Mouse (Mus musculus) activated CD4-positive, CD25-positive, alpha-beta regulatory T cell, adult 4 months (primary cell): ENCODE results near the gene Lama2. TPM values are rescaled to one million over a fixed set of nuclear protein-coding genes. Genes with fewer than 3 reads are reported as not detected.
"Not testable (repeated sequence)": the region's sequence is repeated elsewhere in the genome, so short reads cannot be mapped to it uniquely, and the experiment has no call there.

ENCODE experiments used
- ATAC-seq: one replicate; pipeline ENCODE4 v1.8.0; 2017
- polyA plus RNA-seq, 2 experiments: library from polyadenylated mRNA; unstranded; fragments of 100-300 nt; shearing (Covaris generic); gene quantifications; one replicate each; pipeline ENCODE4 v1.2.1; 2017

The Lama2 gene
- polyA plus RNA-seq, 2 experiments from 2014 or later = 0.46 TPM; not detected in 1

DNA sequence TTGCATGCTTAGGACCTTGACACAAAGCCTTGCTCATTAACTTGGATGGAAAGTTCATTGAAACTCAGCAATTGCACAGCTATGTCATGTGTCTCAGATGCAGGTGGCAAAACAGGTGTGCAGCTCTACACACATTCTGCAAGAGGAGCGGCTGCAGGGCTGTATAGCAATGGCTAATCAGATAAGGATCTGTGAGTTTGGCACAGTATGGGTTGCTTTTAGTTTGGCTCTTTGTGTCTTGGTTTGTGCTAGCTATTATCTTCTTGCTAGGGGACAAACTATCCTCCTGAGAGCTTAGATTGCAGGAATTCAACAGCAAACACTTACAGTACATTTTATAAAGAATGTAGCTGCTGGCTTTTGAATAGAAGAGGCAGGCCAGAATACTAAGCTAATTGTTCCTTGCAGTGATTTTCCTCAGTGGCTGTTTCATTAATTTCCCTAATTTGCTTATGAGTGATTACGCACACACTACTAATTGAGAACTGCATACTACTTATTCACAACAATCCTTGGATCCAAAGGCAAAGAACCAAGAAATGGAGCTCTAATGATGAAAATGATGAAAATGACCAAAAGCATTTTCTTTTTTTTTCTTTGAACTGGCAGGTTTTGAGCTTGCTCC lies 617.9 kb downstream of the Lama2 start:
- ATAC-seq = no peak

DNA sequence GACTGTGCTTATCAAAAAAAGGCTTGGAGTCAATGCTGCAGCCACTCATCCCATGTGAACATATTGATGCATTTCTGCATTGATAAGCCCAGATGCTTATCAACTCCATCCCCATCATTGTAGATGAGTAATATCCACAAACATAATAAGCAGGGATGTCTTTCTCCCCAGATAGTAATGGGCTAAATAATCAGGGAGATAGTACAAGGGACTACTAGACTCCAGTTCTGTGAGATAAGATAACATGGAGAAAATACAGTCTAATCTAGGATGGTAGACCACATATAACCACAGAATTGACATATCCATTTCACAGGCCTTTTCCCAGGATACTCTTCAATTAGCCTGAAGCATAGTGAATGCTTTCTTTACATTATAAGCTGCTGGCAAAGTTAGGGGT lies 622.9 kb downstream of the Lama2 start:
- no peak for ATAC-seq

DNA sequence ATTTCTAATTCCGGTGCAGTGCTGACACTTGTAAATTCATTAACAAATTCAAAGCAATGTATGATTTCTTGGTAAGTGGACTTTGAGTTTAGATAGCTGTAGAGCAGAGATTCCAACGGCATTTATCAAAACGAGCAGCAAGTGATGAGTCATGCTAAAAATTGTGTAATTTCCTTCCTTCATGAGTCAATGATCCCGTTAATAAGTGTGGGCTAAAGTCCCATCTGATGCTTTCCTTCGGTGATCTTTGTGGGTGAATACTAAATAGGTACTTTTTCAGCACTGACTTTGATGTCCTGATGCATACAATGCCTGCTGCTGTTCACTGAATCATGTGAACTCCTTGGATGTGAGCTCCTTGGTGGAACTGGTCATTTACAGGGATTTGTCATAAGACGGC lies 623.6 kb downstream of the Lama2 start:
- ATAC-seq = no peak

DNA sequence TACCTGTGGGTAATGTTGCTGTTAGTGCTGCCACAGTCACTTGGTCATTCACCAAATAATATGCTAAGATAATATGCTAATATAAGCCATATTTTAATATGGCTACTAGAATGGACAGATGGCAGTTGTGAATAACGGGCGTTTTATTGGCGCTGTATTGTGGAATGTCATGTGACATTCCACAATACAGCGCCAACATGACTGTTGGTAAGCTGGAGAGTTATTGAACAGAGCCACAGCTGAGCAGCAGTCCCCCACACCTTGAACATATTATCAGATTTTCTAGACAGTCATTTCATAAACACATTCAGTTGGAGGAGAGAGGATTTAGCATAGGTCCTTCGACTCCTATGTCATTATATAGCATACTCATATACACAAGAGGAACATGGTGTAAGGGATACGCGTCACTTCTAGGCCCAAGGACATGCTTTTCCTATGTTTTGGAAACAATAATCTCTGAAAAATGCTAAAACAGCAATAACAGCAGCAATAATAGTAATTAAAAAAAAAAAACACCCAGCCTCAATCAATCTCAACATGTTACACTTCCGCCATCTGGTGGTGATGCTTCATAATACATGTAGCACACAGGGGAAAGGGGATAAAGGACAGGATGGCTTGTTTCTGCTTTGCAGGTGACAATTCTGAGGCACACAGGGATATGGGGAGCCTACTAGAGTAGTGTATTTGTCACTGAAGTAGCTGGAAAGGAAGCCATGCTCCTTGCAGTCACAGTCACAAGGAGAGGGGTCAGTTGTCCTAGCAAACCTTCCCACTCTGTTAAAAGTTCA lies 624.2 kb downstream of the Lama2 start:
- peak; percentile 65 for ATAC-seq

DNA sequence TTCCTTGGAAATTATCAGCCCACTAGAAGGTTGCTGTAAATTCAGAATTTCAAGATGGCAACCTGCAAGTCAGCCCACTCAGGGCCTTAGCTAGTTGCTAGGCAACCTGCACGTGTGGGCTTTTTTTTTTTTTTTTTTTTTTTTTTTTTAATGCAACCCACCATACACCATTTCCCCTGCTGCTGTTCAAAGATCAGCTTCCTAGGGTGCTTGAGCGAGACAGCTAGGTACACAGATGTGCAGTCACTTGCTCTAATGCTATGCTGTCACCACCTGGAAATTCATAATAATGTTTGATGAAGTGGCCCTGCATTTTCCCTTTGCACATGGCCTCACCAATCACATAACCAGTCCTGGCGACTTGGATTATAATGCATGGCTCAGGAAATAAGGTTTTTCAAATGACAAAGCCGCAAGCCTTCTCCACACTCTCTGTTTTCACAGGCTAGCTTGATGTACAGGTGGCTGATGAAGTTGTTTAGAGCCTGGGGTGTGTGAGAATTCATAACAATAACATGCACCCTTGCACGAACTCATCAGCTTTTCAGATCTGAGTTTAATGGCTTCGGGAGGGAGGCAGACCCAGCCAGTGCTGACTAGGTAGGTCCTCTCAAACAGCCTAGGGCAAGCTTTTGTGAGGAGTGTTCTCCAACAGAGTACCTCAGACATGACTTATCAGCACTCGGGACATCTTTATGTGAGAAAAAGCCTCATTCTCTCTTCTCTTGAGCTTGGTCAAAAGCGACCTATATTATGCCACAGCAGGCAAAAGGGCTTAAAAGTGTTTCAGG lies 625.4 kb downstream of the Lama2 start:
- ATAC-seq = no peak

DNA sequence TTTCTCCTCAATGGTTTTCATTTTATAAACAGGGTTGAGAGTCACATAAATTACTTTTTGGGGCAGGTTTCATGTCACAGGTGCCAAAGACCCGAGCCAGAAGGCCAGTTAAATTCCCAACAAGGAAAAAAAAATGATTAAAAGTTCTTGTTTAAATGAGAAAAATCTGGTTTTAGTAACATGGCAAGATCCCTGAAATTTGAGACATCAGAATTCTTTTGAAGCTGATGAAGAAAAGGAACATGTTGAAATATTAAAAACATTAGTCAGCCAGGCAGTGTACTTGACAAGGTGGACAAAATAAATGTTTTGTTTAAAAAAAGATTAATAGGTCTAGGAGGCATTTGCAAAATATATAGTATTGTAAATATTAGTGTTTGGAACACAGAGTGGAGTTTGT lies 634.1 kb downstream of the Lama2 start:
- ATAC-seq = no peak

DNA sequence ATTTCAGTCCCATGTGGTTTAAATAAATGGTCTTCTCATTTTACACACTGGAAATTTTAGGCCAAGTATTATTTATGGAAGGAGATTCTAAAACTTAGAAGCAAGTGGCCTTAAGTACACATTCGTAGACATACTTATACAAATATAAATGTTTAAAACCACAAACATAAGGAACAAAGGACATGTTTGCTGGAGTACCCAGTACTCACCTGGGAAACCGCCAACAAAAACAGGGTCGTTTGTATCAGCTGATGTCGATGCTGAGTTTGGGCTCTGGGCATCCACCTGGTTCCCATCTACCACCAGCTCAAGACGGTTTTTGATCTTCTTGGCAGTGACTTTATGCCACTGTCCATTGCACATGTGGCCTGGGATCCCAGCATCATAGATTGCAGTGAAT lies 635.5 kb downstream of the Lama2 start:
- ATAC-seq = not testable (repeated sequence)

DNA sequence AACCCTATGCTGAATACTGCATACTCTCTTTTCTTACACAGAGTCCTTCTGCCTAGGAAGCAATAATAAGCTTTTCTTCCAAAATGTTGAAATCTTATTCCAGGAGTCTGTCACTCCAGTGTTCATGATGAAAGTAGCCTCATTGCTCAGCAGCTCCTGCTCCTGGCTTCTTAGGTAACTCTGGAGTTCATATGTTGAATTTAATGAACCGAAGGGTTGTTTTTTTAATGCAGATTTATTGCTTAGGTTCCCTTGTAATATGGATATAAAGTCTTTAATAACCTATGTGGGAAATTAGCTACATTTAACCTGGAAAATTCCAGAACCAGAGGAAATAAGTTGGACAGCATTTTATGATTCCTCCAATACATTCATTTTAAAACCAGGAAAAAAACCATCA lies 636.0 kb downstream of the Lama2 start:
- no peak for ATAC-seq

DNA sequence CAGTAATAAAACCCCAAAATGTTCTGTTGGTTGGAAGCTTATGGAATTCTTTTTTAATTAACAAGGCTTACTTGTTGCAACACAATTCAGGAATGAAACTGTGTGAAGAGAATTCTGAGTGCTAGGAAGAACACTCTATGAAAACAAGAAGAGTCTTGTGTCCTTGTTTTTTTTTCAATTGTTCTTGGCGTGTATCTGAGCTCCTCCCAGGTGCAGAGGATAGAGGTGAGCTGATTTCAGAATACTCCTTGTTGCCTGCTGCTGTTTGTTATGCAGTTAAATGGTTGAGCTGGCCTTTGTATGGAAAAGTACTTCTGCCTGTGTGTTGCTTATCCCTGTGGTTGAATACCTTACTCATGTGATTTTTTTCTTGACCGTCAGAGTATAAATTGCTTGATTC lies 636.9 kb downstream of the Lama2 start:
- no peak for ATAC-seq

DNA sequence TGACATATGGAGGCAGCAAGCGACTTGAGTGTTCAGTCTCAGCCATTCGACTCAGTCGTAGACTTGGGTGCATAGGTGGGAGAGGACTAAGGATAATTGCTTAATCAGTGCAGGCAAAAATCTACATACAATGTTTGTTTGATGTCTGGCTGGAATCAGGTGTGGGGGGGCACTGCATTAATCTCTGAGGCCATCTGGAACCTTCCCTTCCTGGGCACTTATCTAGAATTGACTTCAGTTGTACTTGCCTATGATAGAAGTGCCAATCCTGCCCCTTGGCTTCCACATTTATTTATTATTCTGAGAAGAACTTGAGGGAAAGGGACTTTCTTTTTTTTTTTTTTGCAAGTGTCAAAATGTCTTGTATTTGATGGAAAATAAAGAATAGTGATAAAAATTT lies 644.2 kb downstream of the Lama2 start:
- ATAC-seq = no peak

DNA sequence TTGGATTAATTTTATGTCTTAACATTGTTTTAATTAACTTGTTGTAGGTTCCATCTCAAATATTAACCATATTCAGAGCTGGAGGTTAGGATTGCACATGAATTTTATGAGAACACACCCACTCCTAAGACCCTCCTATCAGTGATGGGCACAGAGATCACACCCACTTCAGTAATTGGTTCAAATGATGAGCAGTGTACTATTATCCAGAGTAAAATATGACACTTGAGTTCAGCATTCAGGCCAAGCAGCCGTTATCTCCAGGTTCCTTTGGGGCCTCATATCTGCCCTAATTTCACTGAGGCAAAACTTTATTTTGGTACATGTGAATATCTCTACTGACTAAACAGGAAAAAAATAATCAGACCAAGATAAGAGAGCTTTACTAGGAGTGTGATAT lies 645.3 kb downstream of the Lama2 start:
- no peak for ATAC-seq

DNA sequence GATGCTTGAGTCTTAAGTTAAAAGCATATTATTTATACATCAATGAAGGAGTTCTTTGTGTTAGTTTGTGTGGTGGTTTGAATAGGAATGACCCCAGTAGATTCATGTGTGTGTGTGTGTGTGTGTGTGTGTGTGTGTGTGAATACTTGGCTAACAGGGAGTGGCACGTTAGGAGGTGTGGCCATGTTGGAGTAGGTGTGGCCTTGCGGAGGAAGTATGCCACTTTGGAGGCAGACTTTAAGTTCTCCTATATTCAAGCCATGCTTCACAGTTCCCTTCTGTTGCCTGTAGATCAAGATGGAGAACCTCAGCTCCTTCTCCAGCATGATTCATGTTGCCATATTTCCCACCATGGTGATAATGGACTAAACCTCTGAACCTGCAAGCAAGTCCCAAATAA lies 646.0 kb downstream of the Lama2 start:
- no peak for ATAC-seq

DNA sequence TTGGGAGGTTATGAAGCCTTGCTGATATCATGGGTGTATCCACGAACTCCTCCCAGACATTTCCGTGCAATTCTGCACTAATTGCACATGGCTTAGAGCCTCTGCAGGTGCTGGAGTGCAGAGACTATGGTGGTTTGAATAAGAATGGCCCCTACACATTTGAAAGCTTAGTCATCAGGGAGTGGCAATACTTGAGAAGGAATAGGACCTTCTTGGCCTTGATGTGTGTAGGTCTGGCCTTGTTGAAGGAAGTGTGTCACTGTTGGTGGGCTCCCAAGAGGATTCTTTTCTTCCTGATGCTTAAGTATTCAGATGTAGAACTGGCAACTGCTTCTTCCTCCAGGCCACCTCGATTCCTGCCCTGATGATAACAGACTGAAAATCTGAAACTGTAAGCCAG lies 661.0 kb downstream of the Lama2 start:
- ATAC-seq = no peak

DNA sequence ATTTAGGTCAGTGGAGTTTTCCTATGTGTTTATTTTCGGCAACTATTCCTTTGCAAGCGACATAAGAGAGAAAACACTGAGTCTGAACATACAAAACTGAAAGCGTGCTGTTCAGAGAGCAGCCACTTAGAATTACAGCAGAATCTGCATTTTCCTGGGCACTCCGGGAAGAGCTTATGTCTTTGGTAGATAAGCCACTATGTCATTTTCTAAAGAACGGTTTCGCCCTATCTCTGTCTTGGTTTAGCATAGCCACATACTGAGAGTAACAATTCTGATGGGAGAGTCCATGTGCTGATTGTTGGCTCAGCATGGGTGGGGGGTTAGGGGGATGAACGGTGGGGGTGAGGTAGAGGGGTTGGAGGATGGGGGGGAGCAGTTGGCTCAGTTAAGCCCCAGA lies 669.1 kb downstream of the Lama2 start:
- ATAC-seq = no peak

DNA sequence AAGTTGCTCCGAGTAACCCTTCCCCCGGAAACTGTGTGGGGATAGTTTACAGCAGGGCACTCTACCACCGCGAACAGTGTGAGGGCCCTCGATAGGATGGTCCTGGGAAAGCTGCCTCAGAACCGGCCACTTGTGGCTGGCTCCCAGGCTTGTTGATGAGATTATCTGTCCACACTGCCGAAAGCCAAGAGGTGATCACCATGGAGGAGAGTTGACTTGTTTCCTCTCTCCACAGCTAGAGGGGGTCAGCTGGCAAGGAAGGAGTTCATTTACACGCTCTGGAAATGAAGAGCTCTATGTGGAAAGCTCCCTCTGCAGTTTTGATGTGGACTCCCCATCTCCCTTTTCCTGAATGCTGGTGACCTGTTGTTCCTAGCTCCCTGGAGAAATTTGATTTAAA lies 669.9 kb downstream of the Lama2 start:
- no peak for ATAC-seq

DNA sequence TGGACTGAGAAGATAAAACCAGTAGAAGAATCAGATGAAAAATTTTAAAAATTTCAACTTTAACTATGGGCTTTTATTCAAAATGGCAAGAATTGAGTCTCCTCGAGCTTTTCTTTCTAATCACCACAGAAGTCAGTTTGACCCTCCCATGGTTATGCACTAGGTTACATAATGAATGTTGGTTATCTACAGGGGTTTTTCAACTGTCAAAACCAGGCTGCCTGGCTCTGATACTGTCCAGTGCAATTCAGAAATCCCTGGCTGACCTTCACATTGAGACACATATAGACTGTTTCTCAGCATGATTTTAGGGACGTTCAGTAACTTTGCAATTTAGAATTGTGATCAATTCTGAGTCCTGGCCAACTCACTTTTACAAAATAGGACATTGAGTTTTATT lies 671.2 kb downstream of the Lama2 start:
- no peak for ATAC-seq

DNA sequence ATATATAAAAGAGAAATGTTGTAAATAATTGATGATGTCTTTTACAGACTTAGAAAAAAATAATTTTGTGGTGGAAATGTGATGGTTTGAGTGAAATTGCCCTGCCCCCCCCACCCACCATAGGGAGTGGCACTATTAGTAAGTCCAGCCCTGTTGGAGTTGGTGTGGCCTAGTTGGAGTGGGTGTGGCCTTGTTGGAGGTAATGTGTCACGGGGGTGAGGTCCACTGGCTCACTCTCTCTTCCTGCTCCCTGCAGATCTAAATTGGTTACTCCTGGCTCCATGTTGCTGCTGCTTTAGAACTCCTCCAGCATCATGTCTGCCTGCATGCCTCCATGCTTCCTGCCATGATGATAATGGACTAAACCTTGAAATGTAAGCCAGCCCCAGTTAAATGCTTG lies 680.0 kb downstream of the Lama2 start:
- ATAC-seq = no peak

DNA sequence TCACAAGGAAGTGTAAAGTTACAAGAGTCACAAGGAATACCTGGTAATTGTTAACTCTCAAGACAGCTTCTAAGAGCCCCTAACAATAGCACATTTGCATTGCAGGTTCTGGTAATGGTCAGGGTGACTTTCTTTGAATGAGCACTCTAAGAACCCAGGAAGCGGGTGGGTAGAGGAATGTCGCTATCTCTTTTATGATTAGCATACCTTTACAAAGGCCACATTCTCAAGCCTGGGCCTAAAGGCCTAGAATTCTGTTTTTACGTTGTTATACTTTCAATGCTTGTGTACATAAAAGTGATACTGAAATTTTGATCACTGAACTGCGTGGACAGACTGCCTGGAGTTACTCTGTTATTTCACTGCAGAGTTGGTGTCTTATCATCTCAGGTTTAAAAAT lies 681.1 kb downstream of the Lama2 start:
- ATAC-seq = not testable (repeated sequence)

DNA sequence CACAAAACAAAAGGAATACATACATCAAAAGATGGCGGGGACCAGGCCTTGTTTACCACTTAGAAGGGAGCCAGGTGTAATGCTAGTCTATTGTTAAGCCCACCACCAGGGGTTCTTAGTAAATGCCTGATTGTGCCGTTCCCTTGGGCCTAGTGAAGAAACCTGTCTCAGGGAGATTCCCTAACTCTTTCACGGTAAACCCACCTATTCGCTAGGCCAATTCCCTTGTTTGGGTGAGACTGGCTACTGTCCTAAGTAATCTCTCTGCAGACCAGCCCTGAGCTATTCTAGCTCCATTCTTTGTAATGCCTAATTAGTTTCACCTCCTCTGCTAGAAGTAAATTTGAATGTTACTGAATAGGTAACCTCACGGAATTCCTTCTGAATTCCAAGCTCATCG lies 683.5 kb downstream of the Lama2 start:
- not testable (repeated sequence) for ATAC-seq
